Mouse (Mus musculus) gastrocnemius, adult 2 months (tissue): ENCODE measurements at regions not wholly inside any gene's neighbourhood (a gene's known extent, or its start where the extent isn't known, plus 50 kb on each side); places are given as distances from the start of the nearest gene placed in this dataset.

Source experiments
- DNase-seq: peaks from one replicate; pipeline ENCODE4 v3.0.0; 2022
- H3K27ac ChIP-seq: fragments of 200-600 bp; 2 replicates; pipeline ENCODE4 v1.8.1; 2022; ENCODE audit warnings: mild to moderate bottlenecking
- H3K4me3 ChIP-seq: fragments of 200-600 bp; 2 replicates; pipeline ENCODE4 v1.8.1; 2022; ENCODE audit warnings: mild to moderate bottlenecking, moderate library complexity
- CTCF ChIP-seq: fragments of 200-600 bp; IDR thresholded peaks from 2 replicates; pipeline ENCODE4 v1.8.1; 2022; ENCODE audit warnings: antibody characterized with exemption, mild to moderate bottlenecking, moderate library complexity
- intact Hi-C: fragments of 180-260 bp; cut with DNase I; formaldehyde crosslinking; loops from one replicate; pipeline ENCODE4 v1.15.1; 2025

DNA sequence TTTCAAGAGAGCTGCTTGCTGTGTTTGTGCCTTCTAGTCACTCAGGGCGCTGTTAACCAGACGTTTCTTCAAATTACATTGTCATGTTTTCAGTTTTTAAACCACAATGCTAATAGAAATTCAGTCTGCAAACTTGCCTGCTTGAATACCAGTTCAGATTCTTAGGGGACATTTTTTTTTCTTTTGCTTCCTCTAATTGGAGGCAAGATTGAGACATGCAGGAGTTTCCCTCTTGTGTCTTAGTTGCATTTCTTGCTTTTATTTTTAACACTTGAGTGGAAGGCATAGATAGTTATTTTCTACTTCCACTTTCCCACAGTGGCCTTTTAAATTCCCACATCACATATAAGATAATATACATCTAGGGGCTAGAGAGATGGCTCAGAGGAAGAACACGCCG lies 246.8 kb downstream of the Grpr start:
- intact Hi-C loops = no loop called here
- no peak for DNase-seq
- H3K27ac ChIP-seq = no peak overlapping the region
- no peak overlapping the region for H3K4me3 ChIP-seq
- no peak for TF ChIP-seq CTCF

DNA sequence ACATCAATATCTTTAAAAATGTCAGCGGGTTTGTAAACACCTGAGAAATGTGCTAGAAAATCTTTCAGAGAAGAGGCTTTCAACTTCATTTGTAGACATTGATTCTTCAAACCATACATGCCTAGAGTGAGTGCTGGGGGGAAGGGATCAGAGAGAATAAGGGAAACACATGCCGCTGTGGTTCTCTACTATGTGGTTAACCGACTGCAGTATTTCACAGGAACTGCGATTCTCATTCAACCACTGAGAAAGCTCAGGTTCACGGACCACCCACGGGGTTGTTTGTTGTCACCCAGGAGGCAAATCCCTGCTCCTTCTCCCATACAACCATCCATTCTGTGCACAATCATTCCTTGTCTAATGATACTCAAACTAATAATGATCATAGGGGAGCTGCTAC lies 248.4 kb downstream of the Grpr start:
- Histone ChIP-seq H3K4me3 (no peak overlapping the region), H3K27ac (no peak overlapping the region)
- no peak for DNase-seq
- no peak for TF ChIP-seq CTCF
- intact Hi-C loops = no loop called here

DNA sequence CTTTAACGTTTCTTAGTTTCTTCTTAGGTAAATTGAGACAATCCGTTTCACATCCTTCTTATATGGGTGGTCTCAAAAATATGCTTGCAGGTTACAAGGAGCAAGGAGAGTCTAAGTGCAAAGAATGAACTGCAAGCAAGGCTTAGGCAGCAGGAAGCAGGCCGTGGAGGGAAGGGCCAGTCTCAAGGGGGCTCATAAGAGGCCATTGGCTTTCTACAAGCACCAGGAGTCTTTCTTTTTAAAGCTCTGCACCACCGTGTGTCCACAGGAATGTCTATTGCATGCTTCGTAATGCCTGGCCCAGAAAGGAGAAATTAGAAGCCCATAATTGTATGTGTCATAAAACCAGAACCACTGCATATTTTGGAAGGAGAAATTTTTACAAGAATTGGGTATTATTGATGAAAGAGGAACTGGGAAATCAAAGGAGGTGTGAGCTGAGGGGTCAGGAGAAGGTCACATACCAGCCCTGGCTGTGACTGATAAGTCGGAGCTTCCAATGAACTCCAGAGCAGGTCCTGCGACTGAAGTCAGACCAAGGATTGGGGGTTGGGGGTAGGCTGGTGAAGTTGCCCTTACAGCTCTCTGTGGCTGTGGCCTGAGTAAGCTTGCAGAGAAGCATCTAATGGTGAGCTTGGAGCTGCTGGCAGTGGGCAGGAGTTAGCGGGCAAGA lies 252.4 kb downstream of the Grpr start:
- DNase-seq = no peak
- Histone ChIP-seq H3K4me3 (no peak overlapping the region), H3K27ac (no peak overlapping the region)
- intact Hi-C loops = no loop called here
- TF ChIP-seq CTCF = no peak

DNA sequence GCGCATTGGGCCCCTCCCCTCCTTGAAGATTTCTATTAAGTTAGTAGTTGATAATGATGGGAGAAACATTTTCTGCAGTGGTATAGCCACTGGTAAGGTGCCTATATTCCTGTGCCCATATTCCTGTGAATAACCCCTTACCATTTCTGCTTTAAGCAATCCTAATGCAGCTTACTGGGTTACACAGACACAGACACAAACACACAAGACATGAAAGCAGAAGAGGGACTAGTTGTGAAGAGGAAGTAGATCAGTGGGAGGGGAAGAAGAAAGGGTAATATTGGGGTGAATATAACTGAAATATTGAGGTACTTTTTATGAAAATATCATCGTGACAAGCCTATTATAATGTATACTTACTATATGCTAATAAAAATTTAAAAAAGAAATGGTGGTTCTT lies 288.2 kb downstream of the Grpr start:
- no peak overlapping the region for H3K4me3 ChIP-seq
- intact Hi-C loops = no loop called here
- H3K27ac ChIP-seq = no peak overlapping the region
- DNase-seq = no peak
- TF ChIP-seq CTCF = no peak

DNA sequence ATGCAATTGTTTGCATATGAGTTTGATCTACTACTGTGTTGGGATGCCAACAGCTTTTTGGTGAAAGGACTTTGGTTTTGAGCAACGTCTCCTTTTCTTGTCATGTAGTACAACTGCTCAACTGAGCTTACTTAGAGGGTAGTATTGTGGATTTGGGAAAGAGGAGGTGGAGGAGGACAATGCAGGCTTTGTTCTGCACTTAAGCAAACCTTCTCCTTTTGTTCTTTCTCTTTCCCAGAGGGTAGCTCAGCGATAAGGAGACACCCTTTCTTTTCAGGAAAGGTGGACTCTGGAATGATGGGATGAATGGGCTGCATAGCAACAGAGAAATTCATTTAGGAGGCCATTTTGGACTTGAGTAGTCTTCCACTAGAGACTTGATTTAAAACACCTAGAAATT lies 288.6 kb upstream of the S100g start:
- intact Hi-C loops = no loop called here
- TF ChIP-seq CTCF = no peak
- Histone ChIP-seq H3K27ac (no peak overlapping the region), H3K4me3 (no peak overlapping the region)
- no peak for DNase-seq

DNA sequence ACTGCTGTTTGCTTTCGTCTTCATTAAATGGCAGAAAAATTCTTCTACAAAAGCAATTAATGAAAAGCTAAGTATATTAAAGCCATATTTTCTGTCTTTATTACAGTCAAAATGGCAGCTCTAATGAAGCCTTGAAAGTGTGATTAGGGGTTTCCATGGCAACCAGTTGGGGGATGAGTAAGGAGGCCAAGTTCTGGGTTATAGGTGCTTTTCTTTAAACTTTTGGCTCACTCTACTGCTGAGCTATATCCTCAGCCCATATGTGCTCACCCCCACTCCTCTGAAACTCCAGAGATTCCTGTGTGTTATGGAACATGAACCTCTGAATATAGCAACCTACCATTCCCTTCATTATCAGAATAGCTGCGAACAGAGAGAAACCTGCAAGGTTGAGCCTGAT lies 240.9 kb upstream of the S100g start:
- intact Hi-C loops = no loop called here
- no peak for TF ChIP-seq CTCF
- no peak for DNase-seq
- Histone ChIP-seq H3K4me3 (no peak overlapping the region), H3K27ac (no peak overlapping the region)

DNA sequence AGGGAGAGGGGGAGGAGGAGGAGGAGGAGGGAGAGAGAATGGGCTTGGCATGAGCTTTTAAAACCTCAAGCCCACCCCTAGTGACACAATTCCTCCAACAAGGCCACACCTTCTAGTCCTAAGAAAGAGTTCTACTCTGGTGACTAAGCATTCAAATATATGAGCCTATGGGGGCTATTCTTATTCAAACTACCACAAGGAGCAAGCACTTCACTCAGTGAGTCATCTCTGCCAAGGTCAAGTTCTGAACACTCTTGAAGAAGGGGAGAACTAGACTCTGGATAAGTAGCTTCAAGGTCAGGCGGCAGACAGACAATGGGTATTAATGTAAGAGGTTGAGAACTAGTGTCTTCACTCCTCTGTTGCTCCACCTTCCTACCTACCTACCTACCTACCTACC lies 239.0 kb upstream of the S100g start:
- TF ChIP-seq CTCF = no peak
- H3K4me3 ChIP-seq = no peak overlapping the region
- H3K27ac ChIP-seq = no peak overlapping the region
- intact Hi-C loops = no loop called here
- no peak for DNase-seq

DNA sequence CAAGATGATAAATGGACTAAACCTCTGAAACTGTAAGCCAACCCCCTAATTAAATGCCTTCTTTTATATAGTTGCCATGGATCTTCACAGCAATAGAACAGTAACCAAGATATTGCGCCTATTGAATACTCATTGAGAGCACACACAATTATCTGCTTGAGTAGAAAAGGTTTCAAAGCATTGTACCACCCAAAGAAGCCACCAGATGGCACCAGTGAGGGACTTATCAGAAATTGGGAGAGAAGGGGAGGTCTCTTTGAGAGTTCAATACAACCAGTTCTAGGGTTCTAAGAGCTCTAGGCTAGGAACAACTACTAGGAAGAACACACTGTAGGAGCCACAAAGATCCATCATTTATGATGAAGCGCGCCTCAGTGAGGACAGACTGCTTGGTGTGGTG lies 217.2 kb upstream of the S100g start:
- peak; percentile 36 for TF ChIP-seq CTCF
- DNase-seq = no peak
- Histone ChIP-seq H3K27ac (no peak overlapping the region), H3K4me3 (no peak overlapping the region)
- intact Hi-C loops = no loop called here

DNA sequence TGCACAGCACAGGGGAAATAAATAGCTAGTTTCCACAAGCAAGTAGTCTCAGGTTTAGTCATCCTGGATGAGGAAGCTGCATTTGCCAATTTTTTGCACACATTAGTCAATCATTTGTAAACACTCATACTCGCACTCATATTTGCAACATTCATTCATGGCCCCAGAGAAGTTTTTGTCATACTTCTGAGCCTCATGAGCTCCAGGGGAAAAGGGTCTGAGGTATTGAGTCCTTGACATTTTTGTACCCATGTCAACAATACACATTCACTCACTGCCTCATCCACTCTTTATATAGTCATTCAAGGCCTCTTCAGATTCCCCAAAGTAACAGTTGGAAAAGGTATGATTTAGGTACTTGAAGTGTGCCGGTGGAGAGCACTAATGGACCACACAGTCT lies 200.4 kb upstream of the S100g start:
- no peak overlapping the region for H3K27ac ChIP-seq
- no peak for TF ChIP-seq CTCF
- H3K4me3 ChIP-seq = no peak overlapping the region
- intact Hi-C loops = no loop called here
- DNase-seq = no peak

DNA sequence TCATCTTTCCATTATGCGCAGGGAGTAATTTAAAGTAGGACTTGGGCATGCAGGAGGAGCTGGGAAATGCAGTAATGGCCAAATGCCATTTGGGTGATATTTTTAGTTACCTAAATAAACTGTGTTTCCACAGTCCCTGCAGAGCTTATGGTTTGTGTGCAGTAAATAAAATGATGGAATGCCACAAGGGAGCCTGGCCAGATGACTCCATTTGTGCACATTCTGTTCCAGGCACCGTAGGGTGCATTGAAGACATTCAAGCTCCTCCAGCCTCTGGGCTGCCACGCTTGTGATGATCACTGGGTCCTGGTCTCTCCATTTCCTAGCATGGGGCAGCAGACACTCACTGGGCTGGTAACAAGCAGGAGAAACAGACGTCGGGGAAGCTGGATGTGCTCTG lies 190.9 kb upstream of the S100g start:
- intact Hi-C loops = no loop called here
- DNase-seq = no peak
- Histone ChIP-seq H3K27ac (no peak overlapping the region), H3K4me3 (no peak overlapping the region)
- no peak for TF ChIP-seq CTCF

DNA sequence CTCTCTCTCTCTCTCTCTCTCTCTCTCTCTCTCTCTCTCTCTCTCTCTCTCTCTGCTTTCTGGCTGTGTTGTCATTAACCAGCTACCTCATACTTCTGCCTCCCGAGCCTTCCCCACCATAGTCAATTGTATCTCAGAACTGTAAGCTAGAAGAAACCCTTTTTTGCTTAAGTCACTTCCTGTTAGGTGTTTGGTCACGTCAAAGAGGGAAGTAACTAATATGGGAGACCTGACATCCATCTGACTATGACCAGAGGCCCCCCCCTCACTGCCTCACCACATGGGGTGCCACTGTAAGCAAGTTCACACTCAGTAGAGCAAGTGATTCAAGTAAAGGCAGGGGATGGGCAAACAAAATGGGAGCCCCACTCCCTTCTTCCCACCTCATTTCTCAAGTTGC lies 187.6 kb upstream of the S100g start:
- Histone ChIP-seq H3K27ac (no peak overlapping the region), H3K4me3 (no peak overlapping the region)
- no peak for DNase-seq
- intact Hi-C loops = no loop called here
- no peak for TF ChIP-seq CTCF

DNA sequence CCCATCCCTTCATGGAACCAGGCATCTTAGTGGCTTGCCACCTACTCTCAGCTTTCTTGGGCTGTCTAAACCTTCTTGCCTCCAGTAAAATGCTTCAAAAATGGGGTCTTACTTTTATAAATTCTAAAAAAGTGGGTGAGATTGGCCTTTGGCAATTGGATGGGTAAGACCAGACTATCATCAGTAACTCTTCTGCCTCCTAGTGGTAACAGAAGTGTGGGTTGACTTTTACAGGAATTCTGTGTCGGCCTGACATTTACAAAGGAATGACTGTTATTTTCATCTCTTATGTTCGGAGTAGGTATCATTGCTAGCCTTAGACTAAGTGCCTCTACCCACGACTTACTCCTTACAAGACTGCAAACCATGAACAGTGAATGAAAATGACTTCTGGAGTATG lies 180.1 kb upstream of the S100g start:
- Histone ChIP-seq H3K27ac (no peak overlapping the region), H3K4me3 (no peak overlapping the region)
- TF ChIP-seq CTCF = 0 out of 2 replicates have a peak, but pooled peaks have one; percentile 12
- DNase-seq = no peak
- intact Hi-C loops = no loop called here

DNA sequence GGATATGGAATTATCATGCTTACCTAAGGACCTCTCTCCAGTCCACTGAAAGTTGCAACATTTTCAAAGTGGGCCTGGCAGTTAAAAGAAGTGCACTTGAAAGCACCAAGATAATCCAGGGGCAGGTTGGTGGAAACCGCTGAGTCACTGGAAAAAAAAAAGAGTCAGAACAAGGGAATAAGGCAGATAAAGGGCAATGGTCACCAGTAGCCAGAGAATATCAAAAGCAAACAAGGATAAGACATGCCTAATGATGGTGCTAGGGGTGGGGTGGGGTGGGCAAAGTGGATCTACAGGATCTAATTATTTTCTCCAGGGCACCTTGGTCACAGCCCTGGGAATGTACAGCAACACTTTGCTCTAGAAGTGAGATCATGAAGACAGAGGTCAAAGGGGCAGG lies 175.1 kb upstream of the S100g start:
- no peak overlapping the region for H3K27ac ChIP-seq
- H3K4me3 ChIP-seq = no peak overlapping the region
- no peak for TF ChIP-seq CTCF
- intact Hi-C loops = no loop called here
- DNase-seq = no peak

DNA sequence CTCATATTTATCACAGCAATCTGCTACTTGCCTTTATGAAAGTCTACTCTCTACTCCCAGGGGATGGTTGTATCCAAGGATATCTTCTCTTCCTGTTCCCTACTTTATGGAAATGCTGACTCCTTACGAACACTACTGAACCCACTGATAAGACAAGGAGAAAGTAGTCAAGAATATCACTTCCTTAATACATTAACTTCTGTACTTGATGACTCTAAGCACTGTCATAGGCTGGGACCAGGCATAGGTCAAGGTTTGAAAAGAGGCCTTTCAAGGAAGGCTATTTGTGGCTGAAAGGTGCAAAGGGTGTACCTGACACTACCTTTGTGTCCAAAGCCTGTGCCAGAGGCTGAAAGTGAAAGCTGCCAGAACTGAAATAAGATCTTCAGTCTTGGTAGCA lies 164.2 kb upstream of the S100g start:
- TF ChIP-seq CTCF = no peak
- DNase-seq = no peak
- no peak overlapping the region for H3K4me3 ChIP-seq
- no peak overlapping the region for H3K27ac ChIP-seq
- intact Hi-C loops = loop anchor here (10.0 kb wide), 1 partner anchor 54 kb away; no protein-coding TSS in a partner anchor
